Mouse (Mus musculus) megakaryocyte, embryonic 14.5 days (primary cell): ENCODE results near the gene Arl2. TPM values are rescaled to one million over a fixed set of nuclear protein-coding genes. Genes with fewer than 3 reads are reported as not detected.

Experiments used
- H3K27me3 ChIP-seq: replicated peaks from 2 replicates; pipeline ENCODE3; 2012; ENCODE audit warnings: inconsistent platforms
- H3K36me3 ChIP-seq: replicated peaks from 2 replicates; pipeline ENCODE3; 2012; ENCODE audit warnings: low read length, inconsistent platforms, mixed read lengths
- H3K4me1 ChIP-seq: 2 replicates; pipeline ENCODE4 v1.6.1; 2012; ENCODE audit warnings: inconsistent platforms
- H3K4me3 ChIP-seq: replicated peaks from 2 replicates; pipeline ENCODE3; 2012; ENCODE audit warnings: moderate library complexity, mild to moderate bottlenecking, inconsistent platforms
- H3K9me3 ChIP-seq: 2 replicates; pipeline ENCODE4 v1.6.1; 2012; ENCODE audit warnings: inconsistent platforms
- FLI1 ChIP-seq: IDR thresholded peaks from 2 replicates; pipeline ENCODE4 v1.6.1; 2012; ENCODE audit warnings: low read length, inconsistent platforms, mixed read lengths
- GATA1 ChIP-seq: IDR thresholded peaks from 3 replicates; pipeline ENCODE4 v1.6.1; 2012; ENCODE audit warnings: mixed read lengths, low read length, inconsistent platforms, borderline replicate concordance
- polyA plus RNA-seq: library from polyadenylated mRNA; stranded (reverse); fragments of >175 nt; gene quantifications from 2 replicates; pipeline ENCODE4 v1.2.3, GENCODE M21; 2012; ENCODE audit warnings: low replicate concordance; ENCODE audit not compliant: insufficient read depth

Gene Arl2
- polyA plus RNA-seq, 1 experiment: 68.7 TPM

GRCm38 (mm10) chr19:6084478-6085248, 56.7 kb downstream of the Arl2 start, which contains the start of the genes Zfpl1 and Cdca5:
TSS of gene Zfpl1 (minus strand) at chr19:6084956.
TSS of gene Cdca5 (plus strand) at chr19:6084983.
- peak within 1 kb of the TSS; percentile 96 for H3K4me3 ChIP-seq
- peaks cover 61% of the 10 kb centered on the region for H3K4me1 ChIP-seq
- peak; percentile 100; the same call in 1 of the 2 replicates for TF ChIP-seq FLI1
- no peak for TF ChIP-seq GATA1
- H3K9me3 ChIP-seq: no peaks in the 10 kb centered on the region
- H3K27me3 ChIP-seq: no peaks in the 10 kb centered on the region
- peaks cover 75% of the 10 kb centered on the region for H3K36me3 ChIP-seq

Other genes with a start within 250 kb of the Arl2 start
- gene Tigd3, start 247.4 kb downstream of the Arl2 start, polyA plus RNA-seq: 0.57 and 1.3 TPM in 2 replicates
- 23.0 and 44.7 TPM in 2 replicates for gene Dpf2, start 228.5 kb downstream of the Arl2 start, polyA plus RNA-seq
- 4.4 and 15.7 TPM in 2 replicates for gene Cdc42ep2, start 216.7 kb downstream of the Arl2 start, polyA plus RNA-seq
- 11.0 and 14.1 TPM in 2 replicates for gene Pola2, start 177.3 kb downstream of the Arl2 start, polyA plus RNA-seq
- gene Slc22a20, start 155.4 kb downstream of the Arl2 start, polyA plus RNA-seq: not detected in 2 replicates
- gene Capn1, start 125.7 kb downstream of the Arl2 start, polyA plus RNA-seq: 66.2 and 91.7 TPM in 2 replicates
- gene Syvn1, start 95.0 kb downstream of the Arl2 start, polyA plus RNA-seq: 129 and 202 TPM in 2 replicates
- 19.0 and 54.3 TPM in 2 replicates for gene Mrpl49, start 83.8 kb downstream of the Arl2 start, polyA plus RNA-seq
- gene Fau, start 83.7 kb downstream of the Arl2 start, polyA plus RNA-seq: 3,425 and 5,919 TPM in 2 replicates
- 39.7 and 64.8 TPM in 2 replicates for gene Znhit2, start 80.4 kb downstream of the Arl2 start, polyA plus RNA-seq
- gene Tm7sf2, start 73.2 kb downstream of the Arl2 start, polyA plus RNA-seq: 26.1 and 59.5 TPM in 2 replicates
- 23.5 and 35.2 TPM in 2 replicates for gene Vps51, start 64.3 kb downstream of the Arl2 start, polyA plus RNA-seq
- not detected in 2 replicates for gene Tmem262, start 61.5 kb downstream of the Arl2 start, polyA plus RNA-seq
- not detected in 2 replicates for gene Gm28374, start 59.3 kb downstream of the Arl2 start, polyA plus RNA-seq
- gene Zfpl1, start 56.6 kb downstream of the Arl2 start, polyA plus RNA-seq: 88.5 and 121 TPM in 2 replicates
- gene Cdca5, start 56.6 kb downstream of the Arl2 start, polyA plus RNA-seq: 2.6 TPM in 1 of 2 replicates, not detected in the other
- gene AC131692.1, start 47.1 kb downstream of the Arl2 start, polyA plus RNA-seq: 1.5 and 3.1 TPM in 2 replicates
- gene Naaladl1, start 35.8 kb downstream of the Arl2 start, polyA plus RNA-seq: 0.30 TPM in 1 of 2 replicates, not detected in the other
- gene Sac3d1, start 22.9 kb downstream of the Arl2 start, polyA plus RNA-seq: 66.7 and 124 TPM in 2 replicates
- 138 and 337 TPM in 2 replicates for gene Snx15, start 13.2 kb downstream of the Arl2 start, polyA plus RNA-seq
- 1.7 and 3.7 TPM in 2 replicates for gene Batf2, start 565 bp downstream of the Arl2 start, polyA plus RNA-seq
- gene Majin, start 42.8 kb upstream of the Arl2 start, polyA plus RNA-seq: not detected in 2 replicates
- gene Gpha2, start 84.8 kb upstream of the Arl2 start, polyA plus RNA-seq: not detected in 2 replicates
- 26.0 and 29.6 TPM in 2 replicates for gene Ppp2r5b, start 94.3 kb upstream of the Arl2 start, polyA plus RNA-seq
- gene Atg2a, start 100.1 kb upstream of the Arl2 start, polyA plus RNA-seq: 34.7 and 62.6 TPM in 2 replicates
- 474 and 728 TPM in 2 replicates for gene Ehd1, start 135.2 kb upstream of the Arl2 start, polyA plus RNA-seq
- 4.8 and 6.6 TPM in 2 replicates for gene Cdc42bpg, start 164.9 kb upstream of the Arl2 start, polyA plus RNA-seq
- gene Men1, start 193.4 kb upstream of the Arl2 start, polyA plus RNA-seq: 70.2 and 174 TPM in 2 replicates
- 9.3 and 21.8 TPM in 2 replicates for gene Map4k2, start 199.6 kb upstream of the Arl2 start, polyA plus RNA-seq
- gene Sf1, start 222.1 kb upstream of the Arl2 start, polyA plus RNA-seq: 1,025 and 2,643 TPM in 2 replicates
- gene Pygm, start 242.9 kb upstream of the Arl2 start, polyA plus RNA-seq: 3.6 TPM in 1 of 2 replicates, not detected in the other